Mouse (Mus musculus): ENCODE results near the gene Fryl. TPM values are rescaled to one million over a fixed set of nuclear protein-coding genes. Genes with fewer than 3 reads are reported as not detected.
A peak's percentile ranks its signal among the peaks of the same experiment; 100 is the strongest.

Gene Fryl
- polyA plus RNA-seq, 1 experiment: 69.8 TPM

- DNase-seq (ENCODE audit: low read depth): no peak
- no peak for TF ChIP-seq CTCF (IDR thresholded peaks at IDR 0.05; ENCODE audit: borderline replicate concordance, extremely low read depth, insufficient read depth, insufficient read length)
- TF ChIP-seq POLR2A (IDR thresholded peaks at IDR 0.05; ENCODE audit: borderline replicate concordance, extremely low read depth, insufficient read depth, insufficient read length, poor library complexity, severe bottlenecking): no peak
These were observed 104.2 kb downstream of the Fryl start for GRCm38 (mm10) chr5:73152206-73152605.

- no peak for TF ChIP-seq POLR2A (IDR thresholded peaks at IDR 0.05; ENCODE audit: borderline replicate concordance, extremely low read depth, insufficient read depth, insufficient read length, poor library complexity, severe bottlenecking)
- no peak for TF ChIP-seq CTCF (IDR thresholded peaks at IDR 0.05; ENCODE audit: borderline replicate concordance, extremely low read depth, insufficient read depth, insufficient read length)
- DNase-seq (ENCODE audit: low read depth): no peak
These were observed 105.5 kb downstream of the Fryl start for GRCm38 (mm10) chr5:73150877-73151445.

GRCm38 (mm10) chr5:73144987-73145386, 111.4 kb downstream of the Fryl start:
- no peak for DNase-seq (ENCODE audit: low read depth)
- no peak for TF ChIP-seq CTCF (IDR thresholded peaks at IDR 0.05; ENCODE audit: borderline replicate concordance, extremely low read depth, insufficient read depth, insufficient read length)
- TF ChIP-seq POLR2A (IDR thresholded peaks at IDR 0.05; ENCODE audit: borderline replicate concordance, extremely low read depth, insufficient read depth, insufficient read length, poor library complexity, severe bottlenecking): no peak

- TF ChIP-seq POLR2A (IDR thresholded peaks at IDR 0.05; ENCODE audit: borderline replicate concordance, extremely low read depth, insufficient read depth, insufficient read length, poor library complexity, severe bottlenecking) (no peak), CTCF (IDR thresholded peaks at IDR 0.05; ENCODE audit: borderline replicate concordance, extremely low read depth, insufficient read depth, insufficient read length) (no peak)
- DNase-seq (ENCODE audit: low read depth): no peak
These were observed 114.7 kb downstream of the Fryl start for GRCm38 (mm10) chr5:73141712-73142111.

GRCm38 (mm10) chr5:73141161-73141560, 115.3 kb downstream of the Fryl start:
- no peak for DNase-seq (ENCODE audit: low read depth)
- TF ChIP-seq POLR2A (IDR thresholded peaks at IDR 0.05; ENCODE audit: borderline replicate concordance, extremely low read depth, insufficient read depth, insufficient read length, poor library complexity, severe bottlenecking) (no peak), CTCF (IDR thresholded peaks at IDR 0.05; ENCODE audit: borderline replicate concordance, extremely low read depth, insufficient read depth, insufficient read length) (no peak)

GRCm38 (mm10) chr5:73137561-73137960, 118.9 kb downstream of the Fryl start:
- DNase-seq (ENCODE audit: low read depth): no peak
- TF ChIP-seq POLR2A (IDR thresholded peaks at IDR 0.05; ENCODE audit: borderline replicate concordance, extremely low read depth, insufficient read depth, insufficient read length, poor library complexity, severe bottlenecking): no peak
- TF ChIP-seq CTCF (IDR thresholded peaks at IDR 0.05; ENCODE audit: borderline replicate concordance, extremely low read depth, insufficient read depth, insufficient read length): no peak

GRCm38 (mm10) chr5:73135959-73136358, 120.5 kb downstream of the Fryl start:
- no peak for TF ChIP-seq CTCF (IDR thresholded peaks at IDR 0.05; ENCODE audit: borderline replicate concordance, extremely low read depth, insufficient read depth, insufficient read length)
- no peak for TF ChIP-seq POLR2A (IDR thresholded peaks at IDR 0.05; ENCODE audit: borderline replicate concordance, extremely low read depth, insufficient read depth, insufficient read length, poor library complexity, severe bottlenecking)
- DNase-seq (ENCODE audit: low read depth): no peak

- no peak for DNase-seq (ENCODE audit: low read depth)
These were observed 121.3 kb downstream of the Fryl start for GRCm38 (mm10) chr5:73135131-73135530.

GRCm38 (mm10) chr5:73133833-73134185, 122.6 kb downstream of the Fryl start:
- DNase-seq (ENCODE audit: low read depth): peak; percentile 79
- TF ChIP-seq POLR2A (IDR thresholded peaks at IDR 0.05; ENCODE audit: borderline replicate concordance, extremely low read depth, insufficient read depth, insufficient read length, poor library complexity, severe bottlenecking) (no peak), CTCF (IDR thresholded peaks at IDR 0.05; ENCODE audit: borderline replicate concordance, extremely low read depth, insufficient read depth, insufficient read length) (peak; percentile 70; the same call in 1 of the 2 replicates)

More at GRCm38 (mm10) chr5:73135131-73135530, 121.3 kb downstream of the Fryl start:
- TF ChIP-seq CTCF (IDR thresholded peaks at IDR 0.05; ENCODE audit: borderline replicate concordance, extremely low read depth, insufficient read depth, insufficient read length) (no peak), POLR2A (IDR thresholded peaks at IDR 0.05; ENCODE audit: borderline replicate concordance, extremely low read depth, insufficient read depth, insufficient read length, poor library complexity, severe bottlenecking) (no peak)

GRCm38 (mm10) chr5:73132998-73133832, 123.2 kb downstream of the Fryl start:
- DNase-seq (ENCODE audit: low read depth): no peak
- no peak for TF ChIP-seq POLR2A (IDR thresholded peaks at IDR 0.05; ENCODE audit: borderline replicate concordance, extremely low read depth, insufficient read depth, insufficient read length, poor library complexity, severe bottlenecking)
- TF ChIP-seq CTCF (IDR thresholded peaks at IDR 0.05; ENCODE audit: borderline replicate concordance, extremely low read depth, insufficient read depth, insufficient read length): no peak

- DNase-seq (ENCODE audit: low read depth): peak; percentile 33
- TF ChIP-seq CTCF (IDR thresholded peaks at IDR 0.05; ENCODE audit: borderline replicate concordance, extremely low read depth, insufficient read depth, insufficient read length) (no peak), POLR2A (IDR thresholded peaks at IDR 0.05; ENCODE audit: borderline replicate concordance, extremely low read depth, insufficient read depth, insufficient read length, poor library complexity, severe bottlenecking) (no peak)
These were observed 125.4 kb downstream of the Fryl start for GRCm38 (mm10) chr5:73130984-73131383.

All from brain, embryonic 14.5 days (tissue).